Mouse (Mus musculus): ENCODE measurements around the gene 4930562C15Rik. TPM values are rescaled to one million over a fixed set of nuclear protein-coding genes. Genes with fewer than 3 reads are reported as not detected.

4930562C15Rik gene
- total and polyA plus RNA-seq, 3 experiments, result 0.12 to 0.21 TPM; not detected in 1

GRCm38 (mm10) chr16:4861392-4861791 is 26.2 kb downstream of the 4930562C15Rik start:
- H3K27ac ChIP-seq (ENCODE audit: control insufficient read depth, low read depth, low read length), result no peak overlapping the region
- H3K9me3 ChIP-seq (replicated peaks; ENCODE audit: insufficient read depth, low read length), result no peaks in the 10 kb centered on the region
- no peak for DNase-seq (ENCODE audit: low read depth, low spot score)
- no peak overlapping the region for H3K9ac ChIP-seq (ENCODE audit: control insufficient read depth, low read depth, low read length, poor library complexity, severe bottlenecking)
- no peaks in the 10 kb centered on the region for H3K79me2 ChIP-seq (ENCODE audit: control insufficient read depth, insufficient read depth, low read length, poor library complexity)
- TF ChIP-seq MAFK (IDR thresholded peaks at IDR 0.05; ENCODE audit: borderline replicate concordance, low read depth, low read length), result no peak
- TF ChIP-seq ZC3H11A (IDR thresholded peaks at IDR 0.05; ENCODE audit: low read depth, low read length), result no peak
- no peak for TF ChIP-seq EP300 (IDR thresholded peaks at IDR 0.05; ENCODE audit: low read depth in 1 of 2, low read length in 2 of 2)
- TF ChIP-seq POLR2AphosphoS5 (IDR thresholded peaks at IDR 0.05; ENCODE audit: borderline replicate concordance, low read depth, low read length), result no peak
- TF ChIP-seq USF2 (IDR thresholded peaks at IDR 0.05; ENCODE audit: borderline replicate concordance in 1 of 2, insufficient read depth in 1 of 2, low read depth in 1 of 2, low read length in 2 of 2), result no peak
- no peak for TF ChIP-seq ELF1 (IDR thresholded peaks at IDR 0.05; ENCODE audit: low read depth, low read length)
- TF ChIP-seq CHD1 (IDR thresholded peaks at IDR 0.05; ENCODE audit: low read depth, low read length), result no peak
- TF ChIP-seq USF1 (IDR thresholded peaks at IDR 0.05; ENCODE audit: low read depth, low read length), result no peak
- no peak for TF ChIP-seq BHLHE40 (IDR thresholded peaks at IDR 0.05; ENCODE audit: borderline replicate concordance, low read depth, low read length)
- TF ChIP-seq KAT2A (conservative IDR thresholded peaks at IDR 0.05; ENCODE audit: low read depth, low read length), result no peak
- no peak for TF ChIP-seq UBTF (IDR thresholded peaks at IDR 0.05; ENCODE audit: borderline replicate concordance, insufficient read depth, low read depth, low read length)
- no peak for TF ChIP-seq POLR2AphosphoS2 (IDR thresholded peaks at IDR 0.05; ENCODE audit: low read length)
- TF ChIP-seq MAZ (IDR thresholded peaks at IDR 0.05; ENCODE audit: low read depth, low read length), result no peak
- no peak for TF ChIP-seq ETS1 (IDR thresholded peaks at IDR 0.05; ENCODE audit: low read depth, low read length)
- no peak for TF ChIP-seq MYC (IDR thresholded peaks at IDR 0.05; ENCODE audit: low read depth, low read length)
- TF ChIP-seq SMC3 (IDR thresholded peaks at IDR 0.05; ENCODE audit: low read depth, low read length), result no peak
- no peak for TF ChIP-seq RCOR1 (IDR thresholded peaks at IDR 0.05; ENCODE audit: low read depth, low read length)
- no peak for TF ChIP-seq MEF2A (IDR thresholded peaks at IDR 0.05; ENCODE audit: extremely low read depth, insufficient replicate concordance, low read depth, low read length, poor library complexity, severe bottlenecking)
- no peaks in the 10 kb centered on the region; a peak in 1 of 4 replicates for H3K4me1 ChIP-seq (ENCODE audit: control insufficient read depth in 1 of 2, insufficient read depth in 2 of 2, low read length in 2 of 2)
- no peaks in the 10 kb centered on the region for H3K27me3 ChIP-seq (ENCODE audit: control insufficient read depth in 1 of 2, insufficient read depth in 2 of 2, low read length in 2 of 2)
- H3K36me3 ChIP-seq (ENCODE audit: control insufficient read depth in 1 of 2, insufficient read depth in 2 of 2, low read length in 2 of 2), result no peaks in the 10 kb centered on the region
- H3K4me3 ChIP-seq (ENCODE audit: control insufficient read depth in 1 of 2, insufficient read depth in 1 of 2, low read depth in 2 of 2, low read length in 2 of 2), result no peak overlapping the region

- Histone ChIP-seq H3K27me3 (ENCODE audit: control insufficient read depth in 1 of 2, insufficient read depth in 2 of 2, low read length in 2 of 2) (no peaks in the 10 kb centered on the region), H3K4me1 (ENCODE audit: control insufficient read depth in 1 of 2, insufficient read depth in 2 of 2, low read length in 2 of 2) (no peaks in the 10 kb centered on the region; a peak in 1 of 4 replicates), H3K9ac (ENCODE audit: control insufficient read depth, low read depth, low read length, poor library complexity, severe bottlenecking) (no peak overlapping the region), H3K27ac (ENCODE audit: control insufficient read depth, low read depth, low read length) (no peak overlapping the region), H3K4me3 (ENCODE audit: control insufficient read depth in 1 of 2, insufficient read depth in 1 of 2, low read depth in 2 of 2, low read length in 2 of 2) (no peak overlapping the region), H3K79me2 (ENCODE audit: control insufficient read depth, insufficient read depth, low read length, poor library complexity) (no peaks in the 10 kb centered on the region), H3K36me3 (ENCODE audit: control insufficient read depth in 1 of 2, insufficient read depth in 2 of 2, low read length in 2 of 2) (no peaks in the 10 kb centered on the region), H3K9me3 (replicated peaks; ENCODE audit: insufficient read depth, low read length) (no peaks in the 10 kb centered on the region)
- peak; percentile 84 for DNase-seq (ENCODE audit: low read depth, low spot score)
- TF ChIP-seq GATA1 (IDR thresholded peaks at IDR 0.05; ENCODE audit: low read depth, low read length), result no peak
- no peak for TF ChIP-seq MYB (IDR thresholded peaks at IDR 0.05; ENCODE audit: low read depth, low read length)
- no peak for TF ChIP-seq MEF2A (IDR thresholded peaks at IDR 0.05; ENCODE audit: extremely low read depth, insufficient replicate concordance, low read depth, low read length, poor library complexity, severe bottlenecking)
- 0 out of 2 replicates have a peak, but pooled peaks have one; percentile 19 for TF ChIP-seq HCFC1 (IDR thresholded peaks at IDR 0.05; ENCODE audit: low read depth, low read length)
- no peak for TF ChIP-seq NRF1 (IDR thresholded peaks at IDR 0.05; ENCODE audit: insufficient read depth, low read depth, low read length, poor library complexity, severe bottlenecking)
- no peak for TF ChIP-seq BHLHE40 (IDR thresholded peaks at IDR 0.05; ENCODE audit: borderline replicate concordance, low read depth, low read length)
- TF ChIP-seq RAD21 (IDR thresholded peaks at IDR 0.05; ENCODE audit: low read depth, low read length), result peak; percentile 89
- TF ChIP-seq MAFK (IDR thresholded peaks at IDR 0.05; ENCODE audit: borderline replicate concordance, low read depth, low read length), result no peak
- 0 out of 2 replicates have a peak, but pooled peaks have one; percentile 23 for TF ChIP-seq TCF12 (IDR thresholded peaks at IDR 0.05; ENCODE audit: low read depth, low read length)
- no peak for TF ChIP-seq POLR2AphosphoS5 (IDR thresholded peaks at IDR 0.05; ENCODE audit: borderline replicate concordance, low read depth, low read length)
- no peak for TF ChIP-seq KAT2A (conservative IDR thresholded peaks at IDR 0.05; ENCODE audit: low read depth, low read length)
- TF ChIP-seq USF2 (IDR thresholded peaks at IDR 0.05; ENCODE audit: borderline replicate concordance in 1 of 2, insufficient read depth in 1 of 2, low read depth in 1 of 2, low read length in 2 of 2), result no peak
- peak; percentile 54; the same call in 1 of the 2 replicates for TF ChIP-seq ELF1 (IDR thresholded peaks at IDR 0.05; ENCODE audit: low read depth, low read length)
- no peak for TF ChIP-seq UBTF (IDR thresholded peaks at IDR 0.05; ENCODE audit: borderline replicate concordance, insufficient read depth, low read depth, low read length)
- no peak for TF ChIP-seq EP300 (IDR thresholded peaks at IDR 0.05; ENCODE audit: low read depth in 1 of 2, low read length in 2 of 2)
- peak; percentile 70 for TF ChIP-seq SIN3A (IDR thresholded peaks at IDR 0.05; ENCODE audit: low read length)
- no peak for TF ChIP-seq ZMIZ1 (IDR thresholded peaks at IDR 0.05; ENCODE audit: low read depth, low read length)
- no peak for TF ChIP-seq GABPA (IDR thresholded peaks at IDR 0.05; ENCODE audit: low read depth, low read length)
Observed at GRCm38 (mm10) chr16:4862863-4863483, 27.8 kb downstream of the 4930562C15Rik start.
